Mouse (Mus musculus) embryonic facial prominence, embryonic 14.5 days (tissue): Measurements from ENCODE around the gene Ncoa3. TPM values are rescaled to one million over a fixed set of nuclear protein-coding genes. Genes with fewer than 3 reads are reported as not detected.

ENCODE experiments used
- ATAC-seq: fragments of 200-750 bp; cut with Nextera tagmentation; 2 replicates; pipeline ENCODE4 v1.8.0; 2017; ENCODE audit warnings: low read depth, moderate number of reproducible peaks, moderate TSS enrichment
- DNase-seq: peaks from one replicate; pipeline ENCODE4 v3.0.0-alpha.2; 2015; ENCODE audit warnings: low spot score
- H3K27ac ChIP-seq: fragments of 300-500 bp; sonication (generic); replicated peaks from 2 replicates; pipeline ENCODE4 v1.5.1; 2014; ENCODE audit warnings: low read depth, mild to moderate bottlenecking, low read length, moderate library complexity
- H3K27me3 ChIP-seq: fragments of 300-500 bp; sonication (generic); replicated peaks from 2 replicates; pipeline ENCODE4 v1.6.1; 2014; ENCODE audit warnings: low read length; ENCODE audit not compliant: control insufficient read depth, insufficient read depth
- H3K36me3 ChIP-seq: fragments of 300-500 bp; sonication (generic); 2 replicates; pipeline ENCODE4 v1.6.1; 2014; ENCODE audit warnings: low read length, mixed read lengths; ENCODE audit not compliant: control insufficient read depth, insufficient read depth
- H3K4me1 ChIP-seq: fragments of 300-500 bp; sonication (generic); 2 replicates; pipeline ENCODE4 v1.6.1; 2014; ENCODE audit warnings: antibody characterized with exemption, low read length; ENCODE audit not compliant: control insufficient read depth, insufficient read depth
- H3K4me2 ChIP-seq: fragments of 300-500 bp; sonication (generic); 2 replicates; pipeline ENCODE4 v1.6.1; 2014; ENCODE audit warnings: low read depth, mild to moderate bottlenecking, low read length, moderate library complexity, mixed read lengths
- H3K4me3 ChIP-seq: fragments of 300-500 bp; sonication (generic); 2 replicates; pipeline ENCODE4 v1.5.1; 2014; ENCODE audit warnings: low read depth, mild to moderate bottlenecking, low read length
- H3K9ac ChIP-seq: fragments of 300-500 bp; sonication (generic); 2 replicates; pipeline ENCODE4 v1.6.1; 2014; ENCODE audit warnings: low read depth, mild to moderate bottlenecking, low read length, moderate library complexity, mixed read lengths
- H3K9me3 ChIP-seq: fragments of 300-500 bp; sonication (generic); 2 replicates; pipeline ENCODE4 v1.6.1; 2016; ENCODE audit warnings: low read length; ENCODE audit not compliant: control insufficient read depth
- WGBS: fragments of 180-500 bp; shearing (Covaris S2); extraction: QIAGEN DNeasy Blood & Tissue Kit; methylation state at CpG from one replicate; pipeline ENCODE4 v1.1.7; 2014; 5-methylcytosine and 5-hydroxymethylcytosine counted together
- polyA plus RNA-seq: library from polyadenylated mRNA; unstranded; fragments of >200 nt; fragmentation: Nextera tagmentation; extraction: Ambion mirVana; gene quantifications from 2 replicates; pipeline ENCODE4 v1.2.1, GENCODE M21; 2014

The Ncoa3 gene
- polyA plus RNA-seq, 1 experiment from 2014 or later, result 15.6 TPM

GRCm38 (mm10) chr2:166062008-166062407 lies 69.6 kb downstream of the Ncoa3 start:
- H3K36me3 ChIP-seq, result peaks cover 68% of the 10 kb centered on the region
- H3K4me3 ChIP-seq, result no peak overlapping the region
- 35% methylated on average over 1 of the region's 1 CpGs for WGBS
- DNase-seq (peak; percentile 48), ATAC-seq (no peak; the same call in 1 of the 2 replicates)
- H3K27ac ChIP-seq, result peak overlapping the region; percentile 52
- H3K4me2 ChIP-seq, result no peak overlapping the region
- no peaks in the 10 kb centered on the region for H3K9me3 ChIP-seq
- no peaks in the 10 kb centered on the region for H3K4me1 ChIP-seq
- H3K9ac ChIP-seq, result no peak overlapping the region
- H3K27me3 ChIP-seq, result no peaks in the 10 kb centered on the region

GRCm38 (mm10) chr2:166062431-166062830 lies 70.0 kb downstream of the Ncoa3 start:
- 74% methylated on average over 8 of the region's 8 CpGs for WGBS
- no peak overlapping the region; the same call in 1 of the 2 replicates for H3K9ac ChIP-seq
- DNase-seq (no peak), ATAC-seq (no peak)
- peaks cover 70% of the 10 kb centered on the region for H3K36me3 ChIP-seq
- no peak overlapping the region for H3K4me3 ChIP-seq
- no peak overlapping the region for H3K4me2 ChIP-seq
- H3K27ac ChIP-seq, result peak overlapping the region; percentile 52
- H3K9me3 ChIP-seq, result no peaks in the 10 kb centered on the region
- no peaks in the 10 kb centered on the region for H3K27me3 ChIP-seq
- H3K4me1 ChIP-seq, result no peaks in the 10 kb centered on the region

GRCm38 (mm10) chr2:166066434-166066833 lies 74.0 kb downstream of the Ncoa3 start:
- no peak for ATAC-seq
- Histone ChIP-seq H3K36me3 (peaks cover 74% of the 10 kb centered on the region), H3K4me1 (no peaks in the 10 kb centered on the region; the same call in 1 of the 2 replicates), H3K9me3 (no peaks in the 10 kb centered on the region), H3K9ac (no peak overlapping the region), H3K27me3 (no peaks in the 10 kb centered on the region), H3K27ac (no peak overlapping the region), H3K4me2 (no peak overlapping the region), H3K4me3 (no peak overlapping the region)
- no peak for DNase-seq
- WGBS, result 77% methylated on average over 4 of the region's 4 CpGs

GRCm38 (mm10) chr2:166068261-166068660 lies 75.8 kb downstream of the Ncoa3 start:
- Histone ChIP-seq H3K4me1 (no peaks in the 10 kb centered on the region; the same call in 1 of the 2 replicates), H3K9me3 (no peaks in the 10 kb centered on the region), H3K4me3 (no peak overlapping the region), H3K4me2 (no peak overlapping the region), H3K36me3 (peaks cover 76% of the 10 kb centered on the region), H3K27ac (no peak overlapping the region; the same call in 1 of the 2 replicates), H3K27me3 (no peaks in the 10 kb centered on the region), H3K9ac (no peak overlapping the region)
- ATAC-seq (no peak), DNase-seq (no peak)
- 85% methylated on average over 9 of the region's 9 CpGs for WGBS

- H3K27ac ChIP-seq, result no peak overlapping the region
- H3K27me3 ChIP-seq, result no peaks in the 10 kb centered on the region
- peaks cover 85% of the 10 kb centered on the region for H3K36me3 ChIP-seq
- no peaks in the 10 kb centered on the region for H3K9me3 ChIP-seq
- no peak overlapping the region for H3K9ac ChIP-seq
- 81% methylated on average over 5 of the region's 5 CpGs for WGBS
- DNase-seq (no peak), ATAC-seq (no peak)
- H3K4me2 ChIP-seq, result no peak overlapping the region
- H3K4me3 ChIP-seq, result no peak overlapping the region
- H3K4me1 ChIP-seq, result no peaks in the 10 kb centered on the region; the same call in 1 of the 2 replicates
These were observed 76.7 kb downstream of the Ncoa3 start for GRCm38 (mm10) chr2:166069164-166069563.

- no peak overlapping the region for H3K9ac ChIP-seq
- H3K36me3 ChIP-seq, result peaks cover 82% of the 10 kb centered on the region
- H3K4me1 ChIP-seq, result no peaks in the 10 kb centered on the region; the same call in 1 of the 2 replicates
- no peak overlapping the region for H3K27ac ChIP-seq
- ATAC-seq (no peak), DNase-seq (no peak)
- H3K4me2 ChIP-seq, result no peak overlapping the region
- WGBS, result 89% methylated on average over 7 of the region's 7 CpGs
- H3K4me3 ChIP-seq, result no peak overlapping the region
- H3K9me3 ChIP-seq, result no peaks in the 10 kb centered on the region
- H3K27me3 ChIP-seq, result no peaks in the 10 kb centered on the region
These were observed 77.3 kb downstream of the Ncoa3 start for GRCm38 (mm10) chr2:166069738-166070137.

GRCm38 (mm10) chr2:166071481-166071880 lies 79.0 kb downstream of the Ncoa3 start:
- ATAC-seq (no peak), DNase-seq (no peak)
- Histone ChIP-seq H3K27me3 (no peaks in the 10 kb centered on the region), H3K9ac (no peak overlapping the region), H3K36me3 (peaks cover 79% of the 10 kb centered on the region), H3K27ac (peak overlapping the region; percentile 39), H3K9me3 (no peaks in the 10 kb centered on the region), H3K4me1 (no peaks in the 10 kb centered on the region; the same call in 1 of the 2 replicates), H3K4me3 (no peak overlapping the region), H3K4me2 (no peak overlapping the region)
- 73% methylated on average over 5 of the region's 5 CpGs for WGBS

GRCm38 (mm10) chr2:166071889-166072288 lies 79.5 kb downstream of the Ncoa3 start:
- H3K36me3 ChIP-seq, result peaks cover 78% of the 10 kb centered on the region

GRCm38 (mm10) chr2:166073082-166073481 lies 80.6 kb downstream of the Ncoa3 start:
- ATAC-seq, result no peak
- WGBS, result 66% methylated on average over 10 of the region's 10 CpGs
- Histone ChIP-seq H3K9me3 (no peaks in the 10 kb centered on the region), H3K36me3 (peaks cover 76% of the 10 kb centered on the region), H3K4me1 (no peaks in the 10 kb centered on the region; the same call in 1 of the 2 replicates), H3K27me3 (no peaks in the 10 kb centered on the region), H3K9ac (no peak overlapping the region), H3K27ac (no peak overlapping the region), H3K4me3 (no peak overlapping the region), H3K4me2 (no peak overlapping the region)
- DNase-seq, result no peak

More at GRCm38 (mm10) chr2:166071889-166072288, 79.5 kb downstream of the Ncoa3 start:
- Histone ChIP-seq H3K27me3 (no peaks in the 10 kb centered on the region), H3K4me1 (no peaks in the 10 kb centered on the region; the same call in 1 of the 2 replicates), H3K4me2 (no peak overlapping the region), H3K9ac (no peak overlapping the region), H3K4me3 (no peak overlapping the region), H3K9me3 (no peaks in the 10 kb centered on the region), H3K27ac (no peak overlapping the region)
- whole genome bisulfite sequencing, result 80% methylated on average over 8 of the region's 9 CpGs
- ATAC-seq, result no peak
- no peak for DNase-seq
